Mouse (Mus musculus) olfactory bulb, adult 2 months (tissue): ENCODE results near the gene Syngr4.

Source experiments
- CTCF ChIP-seq: fragments of 200-500 bp; IDR thresholded peaks from 2 replicates; pipeline ENCODE4 v1.5.1; 2012; ENCODE audit warnings: low read depth, mild to moderate bottlenecking, low read length, moderate library complexity; ENCODE audit not compliant: insufficient read depth
- POLR2A ChIP-seq: fragments of 200-500 bp; IDR thresholded peaks from 2 replicates; pipeline ENCODE4 v1.6.1; 2012; ENCODE audit warnings: mild to moderate bottlenecking, low read depth, low read length, moderate library complexity; ENCODE audit not compliant: insufficient read depth

DNA sequence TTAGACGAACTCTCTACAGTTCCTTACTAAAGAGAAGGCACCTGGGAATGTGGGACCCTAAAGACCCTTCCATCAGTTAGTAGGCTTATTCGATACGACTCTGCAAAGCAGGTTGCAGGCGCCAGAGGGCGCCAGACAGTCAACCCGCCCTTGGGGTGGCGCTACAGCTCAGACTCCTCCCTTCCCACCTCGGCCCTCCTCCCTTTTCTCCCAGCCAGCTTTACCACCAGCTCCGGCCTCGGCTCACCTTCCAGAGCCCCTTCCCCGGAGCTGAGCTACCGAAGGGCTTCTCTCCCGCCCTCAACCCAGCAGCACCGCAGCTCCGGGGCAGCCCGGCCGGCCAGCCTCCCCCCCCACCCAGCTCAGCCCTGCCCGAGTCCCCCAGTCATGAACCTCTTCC is 23.9 kb downstream of the Syngr4 start, which contains the start of gene Kdelr1:
- peak; percentile 93 for TF ChIP-seq CTCF
- TF ChIP-seq POLR2A = peak; percentile 53; the same call in 1 of the 2 replicates
